In genomic region chr5:125607146-125607545, GRCm38 (mm10) we compare ENCODE assay signal across 26 mouse cellular contexts.
DNase-seq lines count a peak whose midpoint lies in the region; ATAC-seq and TF ChIP-seq lines count a peak whose summit lies in the region.
"Had no signal": no experiment of that assay in that cellular context is flagged by ENCODE, and none has a peak within 500 bp of the region (broad histone marks: within the 10 kb centered on the region; RNA-seq: fewer than 3 reads in every experiment).

No protein-coding gene starts in this region.

- no peak overlapping the region for H3K4me3 ChIP-seq in kidney, embryonic 14.5 days (ENCODE audit: low read length)
- H3K4me3 ChIP-seq in kidney, embryonic 16.5 days (ENCODE audit: low read length), result no peak overlapping the region
- H3K4me3 ChIP-seq in E14TG2a.4 (replicated peaks; ENCODE audit: low read length), result 0 out of 2 replicates have a peak overlapping the region, but pooled peaks have one; percentile 17
- H3K4me3 ChIP-seq: forebrain, embryonic 10.5 days; heart, embryonic 12.5 days; heart, embryonic 15.5 days; hindbrain, embryonic 10.5 days; hindbrain, embryonic 13.5 days had no signal

- WGBS in kidney, embryonic 14.5 days, result 70% methylated on average over 12 of the region's 12 CpGs
- 66% methylated on average over 12 of the region's 12 CpGs for WGBS in kidney, embryonic 16.5 days

- H3K27me3 ChIP-seq in kidney, embryonic 14.5 days (ENCODE audit: control insufficient read depth, insufficient read depth, low read length), result no peaks in the 10 kb centered on the region
- no peaks in the 10 kb centered on the region for H3K27me3 ChIP-seq in kidney, embryonic 16.5 days (ENCODE audit: insufficient read depth, low read length)
- peaks cover 31% of the 10 kb centered on the region for H3K27me3 ChIP-seq in E14TG2a.4 (ENCODE audit: insufficient read depth, low read length)
- H3K27me3 ChIP-seq: heart, embryonic 12.5 days; heart, embryonic 15.5 days; hindbrain, embryonic 13.5 days had no signal

- H3K9me3 ChIP-seq in kidney, embryonic 14.5 days (ENCODE audit: control insufficient read depth, low read length), result peaks cover 5% of the 10 kb centered on the region; the same call in 1 of the 2 replicates
- 0 out of 2 replicates have a peak, but pooled peaks cover 4% of the 10 kb centered on the region for H3K9me3 ChIP-seq in kidney, embryonic 16.5 days (ENCODE audit: low read length)
- peaks cover 12% of the 10 kb centered on the region for H3K9me3 ChIP-seq in E14TG2a.4 (ENCODE audit: low read length)
- H3K9me3 ChIP-seq: heart, embryonic 15.5 days; hindbrain, embryonic 13.5 days had no signal

- no peak overlapping the region for H3K4me2 ChIP-seq in kidney, embryonic 14.5 days (replicated peaks; ENCODE audit: low read depth, low read length)
- no peak overlapping the region for H3K4me2 ChIP-seq in kidney, embryonic 16.5 days (replicated peaks; ENCODE audit: low read depth, low read length)
- H3K4me2 ChIP-seq: heart, embryonic 12.5 days; heart, embryonic 15.5 days; hindbrain, embryonic 13.5 days had no signal

- no peak for ATAC-seq in kidney, embryonic 14.5 days (ENCODE audit: low FRiP score, low TSS enrichment)
- ATAC-seq in kidney, embryonic 16.5 days (ENCODE audit: low FRiP score, low TSS enrichment), result no peak
- ATAC-seq: forebrain, embryonic 14.5 days; forebrain, postnatal 0 days; Patski had no signal

- no peak for TF ChIP-seq CTCF in E14TG2a.4 (conservative IDR thresholded peaks at IDR 0.05; ENCODE audit: low read length)

- H3K27ac ChIP-seq in kidney, embryonic 14.5 days (ENCODE audit: low read depth, low read length), result no peak overlapping the region
- H3K27ac ChIP-seq in kidney, embryonic 16.5 days (ENCODE audit: low read length), result no peak overlapping the region
- H3K27ac ChIP-seq: forebrain, embryonic 10.5 days; heart, embryonic 15.5 days; hindbrain, embryonic 10.5 days; hindbrain, embryonic 13.5 days had no signal

- peak; percentile 42 for DNase-seq in kidney, adult 11 months
- peak; percentile 50 to 64 for DNase-seq in kidney, adult 8-10 months
- peak; percentile 12 for DNase-seq in kidney, postnatal 14 days
- DNase-seq in thymus, postnatal 14 days, result no peak
- no peak for DNase-seq in right cerebral cortex, postnatal 4 days
- DNase-seq: adrenal gland, postnatal 10 days; adrenal gland, postnatal 36 days; cerebellum, adult 18-20 months; cerebellum, adult 9-10 months; cerebellum, postnatal 14 days; forebrain, postnatal 0 days; gastrocnemius, postnatal 25 days; heart, adult 18-20 months; heart, postnatal 10 days; heart, postnatal 36 days had no signal

- no peaks in the 10 kb centered on the region for H3K4me1 ChIP-seq in kidney, embryonic 14.5 days (ENCODE audit: control insufficient read depth, insufficient read depth, low read length)
- no peaks in the 10 kb centered on the region for H3K4me1 ChIP-seq in kidney, embryonic 16.5 days (ENCODE audit: insufficient read depth, low read length)
- H3K4me1 ChIP-seq in E14TG2a.4 (replicated peaks; ENCODE audit: low read depth, low read length), result peaks cover 10% of the 10 kb centered on the region; the same call in 1 of the 2 replicates
- H3K4me1 ChIP-seq: heart, embryonic 12.5 days; heart, embryonic 15.5 days had no signal

- H3K36me3 ChIP-seq in kidney, embryonic 14.5 days (ENCODE audit: control insufficient read depth, insufficient read depth, low read length), result no peaks in the 10 kb centered on the region
- no peaks in the 10 kb centered on the region for H3K36me3 ChIP-seq in kidney, embryonic 16.5 days (ENCODE audit: insufficient read depth, low read length)
- no peaks in the 10 kb centered on the region for H3K36me3 ChIP-seq in E14TG2a.4 (ENCODE audit: insufficient read depth, low read length)
- H3K36me3 ChIP-seq: forebrain, embryonic 10.5 days; G1E; heart, embryonic 12.5 days; heart, embryonic 15.5 days; hindbrain, embryonic 10.5 days; hindbrain, embryonic 13.5 days had no signal

- H3K9ac ChIP-seq in kidney, embryonic 14.5 days (ENCODE audit: low read depth, low read length), result no peak overlapping the region
- H3K9ac ChIP-seq in kidney, embryonic 16.5 days (replicated peaks; ENCODE audit: low read length), result no peak overlapping the region
- H3K9ac ChIP-seq: forebrain, postnatal 0 days; heart, embryonic 12.5 days; heart, embryonic 15.5 days; hindbrain, embryonic 13.5 days had no signal

Comparison
In these comparisons a context has a peak if more than half of its experiments do, and no peak if none do; other contexts are left out.
1. DNase-seq: peak in kidney, adult 11 months (single experiment), kidney, adult 8-10 months (2 of 2) and kidney, postnatal 14 days (single experiment); none in thymus, postnatal 14 days (single experiment) and right cerebral cortex, postnatal 4 days (single experiment).